Mouse (Mus musculus) testis, adult 2 months (tissue): ENCODE data around the gene Bsdc1. TPM values are rescaled to one million over a fixed set of nuclear protein-coding genes. Genes with fewer than 3 reads are reported as not detected.
"Not testable (repeated sequence)": the region's sequence is repeated elsewhere in the genome, so short reads cannot be mapped to it uniquely, and the experiment has no call there.

Source experiments
- H3K27ac ChIP-seq: fragments of 200-500 bp; 2 replicates; pipeline ENCODE4 v1.5.1; 2012; ENCODE audit warnings: low read depth, low read length; ENCODE audit not compliant: control insufficient read depth, insufficient read depth
- H3K27me3 ChIP-seq: fragments of 200-500 bp; 2 replicates; pipeline ENCODE4 v1.6.1; 2012; ENCODE audit warnings: mild to moderate bottlenecking, low read length, moderate library complexity; ENCODE audit not compliant: control insufficient read depth, insufficient read depth
- H3K36me3 ChIP-seq: fragments of 200-500 bp; 2 replicates; pipeline ENCODE4 v1.6.1; 2012; ENCODE audit warnings: mild to moderate bottlenecking, low read length; ENCODE audit not compliant: control insufficient read depth, insufficient read depth
- H3K4me1 ChIP-seq: fragments of 200-500 bp; 2 replicates; pipeline ENCODE4 v1.6.1; 2012; ENCODE audit warnings: low read length; ENCODE audit not compliant: control insufficient read depth, insufficient read depth
- H3K4me3 ChIP-seq: fragments of 200-500 bp; 2 replicates; pipeline ENCODE4 v1.5.1; 2012; ENCODE audit warnings: low read depth, mild to moderate bottlenecking, low read length, moderate library complexity, mixed read lengths; ENCODE audit not compliant: control insufficient read depth
- CTCF ChIP-seq: fragments of 200-500 bp; IDR thresholded peaks from 2 replicates; pipeline ENCODE4 v1.5.1; 2012; ENCODE audit warnings: low read depth, mild to moderate bottlenecking, inconsistent platforms, low read length, moderate library complexity; ENCODE audit not compliant: control insufficient read depth, insufficient read depth, insufficient replicate concordance
- POLR2A ChIP-seq: fragments of 200-500 bp; IDR thresholded peaks from 2 replicates; pipeline ENCODE4 v1.6.1; 2012; ENCODE audit warnings: low read depth, mild to moderate bottlenecking, inconsistent platforms, low read length, moderate library complexity; ENCODE audit not compliant: control insufficient read depth
- polyA plus RNA-seq: library from polyadenylated mRNA; depleted of rRNA; stranded (reverse); fragments of >200 nt; gene quantifications from 2 replicates; pipeline ENCODE4 v1.2.3, GENCODE M21; 2012; rRNA removed

Gene Bsdc1
- polyA plus RNA-seq, 1 experiment = 38.2 TPM

DNA sequence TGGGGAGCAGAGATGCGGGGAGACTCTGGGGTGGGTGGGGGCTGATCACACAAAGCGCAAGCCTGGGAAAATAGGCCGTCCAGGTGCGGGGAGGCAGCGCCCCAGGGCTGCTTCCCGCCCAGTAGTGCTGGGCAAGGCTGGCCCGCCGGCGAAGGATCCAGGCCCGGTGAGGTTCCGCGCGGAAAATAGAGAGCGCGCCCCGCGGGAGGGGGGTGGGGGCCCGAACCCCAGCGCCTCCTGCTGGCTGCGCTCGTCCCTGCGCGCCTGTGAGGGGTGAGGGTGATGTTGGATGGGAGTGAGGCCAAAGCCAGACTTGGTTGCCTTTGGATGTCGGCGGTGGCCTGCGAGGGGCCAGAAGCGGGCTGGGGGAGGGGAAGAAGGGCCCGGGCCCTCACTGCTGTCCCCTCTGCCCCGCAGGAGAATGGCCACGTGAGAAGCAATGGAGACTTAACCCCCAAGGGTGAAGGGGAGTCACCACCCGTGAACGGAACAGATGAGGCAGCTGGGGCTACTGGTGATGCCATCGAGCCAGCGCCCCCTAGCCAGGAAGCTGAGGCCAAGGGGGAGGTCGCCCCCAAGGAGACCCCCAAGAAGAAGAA is 53.0 kb downstream of the Bsdc1 start:
- no peak overlapping the region for H3K27ac ChIP-seq
- peaks cover 5% of the 10 kb centered on the region for H3K36me3 ChIP-seq
- peaks cover 10% of the 10 kb centered on the region for H3K4me1 ChIP-seq
- peak; percentile 66; the same call in 1 of the 2 replicates for TF ChIP-seq CTCF
- no peak for TF ChIP-seq POLR2A
- peak overlapping the region; percentile 85 for H3K4me3 ChIP-seq
- no peaks in the 10 kb centered on the region for H3K27me3 ChIP-seq

DNA sequence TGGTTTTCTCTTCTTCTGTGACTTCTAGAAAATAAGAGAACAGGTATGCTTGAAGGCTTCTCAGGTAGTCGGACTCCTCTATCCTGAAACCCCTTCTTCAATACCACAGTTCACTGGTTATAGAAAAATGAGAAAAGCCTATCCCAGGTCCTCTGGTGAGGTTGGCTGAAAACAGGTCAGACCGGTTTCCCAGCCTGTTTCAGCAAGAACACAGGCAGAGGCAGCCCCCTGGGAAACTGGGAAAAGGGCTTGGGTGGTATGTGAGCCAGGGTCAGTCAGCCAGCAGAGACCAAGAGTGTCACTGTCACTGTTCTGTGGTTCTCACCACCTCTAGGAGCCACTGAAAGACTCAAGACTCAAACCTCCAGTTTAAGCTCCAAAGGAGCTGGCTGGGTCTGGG is 55.5 kb downstream of the Bsdc1 start:
- H3K27me3 ChIP-seq = no peaks in the 10 kb centered on the region
- no peak for TF ChIP-seq POLR2A
- no peak for TF ChIP-seq CTCF
- peaks cover 10% of the 10 kb centered on the region for H3K4me1 ChIP-seq
- no peak overlapping the region for H3K27ac ChIP-seq
- peaks cover 5% of the 10 kb centered on the region for H3K36me3 ChIP-seq
- H3K4me3 ChIP-seq = no peak overlapping the region

DNA sequence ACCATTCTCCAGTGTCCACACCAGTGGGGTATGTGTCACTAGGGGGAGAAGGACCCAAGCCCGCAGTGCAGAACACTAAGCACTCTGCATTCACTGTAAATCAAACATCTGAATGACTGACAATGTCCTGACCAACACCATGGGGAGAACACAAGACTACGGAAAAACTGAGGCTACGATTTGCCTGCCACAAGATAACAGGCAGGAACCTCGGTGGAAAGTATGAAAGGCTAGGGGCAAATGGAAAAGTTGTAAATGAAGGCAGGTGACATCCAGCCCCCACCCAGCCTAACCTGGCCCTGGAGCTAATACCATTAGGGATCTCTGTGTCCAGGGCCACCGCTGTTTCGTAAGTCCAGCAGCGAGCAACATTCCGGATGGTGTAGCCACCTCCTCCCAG is 57.1 kb downstream of the Bsdc1 start:
- peaks cover 6% of the 10 kb centered on the region for H3K36me3 ChIP-seq
- H3K27ac ChIP-seq = no peak overlapping the region
- no peaks in the 10 kb centered on the region for H3K27me3 ChIP-seq
- peaks cover 3% of the 10 kb centered on the region; the same call in 1 of the 2 replicates for H3K4me1 ChIP-seq
- no peak overlapping the region for H3K4me3 ChIP-seq
- TF ChIP-seq POLR2A (no peak), CTCF (no peak)

DNA sequence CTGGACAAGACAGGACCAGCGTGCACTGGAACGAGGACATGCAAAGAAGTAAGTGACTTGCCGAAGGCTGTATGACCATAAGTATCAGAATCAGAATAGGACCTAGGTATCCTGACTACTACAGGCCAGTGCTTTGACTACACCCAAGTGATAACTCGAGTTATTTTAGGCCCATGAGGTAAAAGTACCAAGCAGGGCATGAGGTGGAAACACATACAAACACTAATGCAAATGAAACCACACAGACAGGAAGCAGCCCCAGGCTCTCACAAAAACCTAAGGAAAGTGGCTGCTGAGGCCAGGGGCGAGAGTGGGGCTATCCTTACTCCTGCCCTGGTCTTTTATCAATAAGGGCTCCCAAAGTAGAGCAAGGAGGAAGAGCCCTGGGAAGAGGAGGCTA is 64.0 kb downstream of the Bsdc1 start:
- H3K36me3 ChIP-seq = peaks cover 3% of the 10 kb centered on the region
- H3K4me3 ChIP-seq = no peak overlapping the region
- H3K27ac ChIP-seq = no peak overlapping the region
- no peaks in the 10 kb centered on the region for H3K4me1 ChIP-seq
- TF ChIP-seq CTCF (no peak), POLR2A (no peak)
- no peaks in the 10 kb centered on the region for H3K27me3 ChIP-seq

DNA sequence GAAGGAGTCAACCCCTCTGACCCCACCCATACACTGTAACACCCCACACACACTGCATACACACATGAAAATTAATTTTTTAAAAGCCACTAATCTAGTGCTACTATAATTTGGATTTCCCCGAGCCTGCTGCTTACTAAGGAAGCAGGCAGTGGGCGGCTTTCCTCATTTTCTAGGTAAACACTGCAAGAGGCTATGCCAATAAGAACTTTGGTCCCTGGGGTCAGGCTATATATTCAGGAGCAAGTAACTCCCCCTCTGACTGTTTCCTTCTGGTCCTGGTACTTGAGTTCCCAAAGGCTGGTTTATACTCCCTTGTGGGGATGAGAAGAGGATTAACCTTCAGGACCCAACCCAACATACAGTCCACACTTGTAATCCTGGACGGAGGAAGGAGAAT is 64.5 kb downstream of the Bsdc1 start:
- Histone ChIP-seq H3K27ac (no peak overlapping the region), H3K4me3 (no peak overlapping the region), H3K36me3 (peaks cover 6% of the 10 kb centered on the region), H3K27me3 (no peaks in the 10 kb centered on the region), H3K4me1 (no peaks in the 10 kb centered on the region)
- TF ChIP-seq CTCF (no peak), POLR2A (no peak)

DNA sequence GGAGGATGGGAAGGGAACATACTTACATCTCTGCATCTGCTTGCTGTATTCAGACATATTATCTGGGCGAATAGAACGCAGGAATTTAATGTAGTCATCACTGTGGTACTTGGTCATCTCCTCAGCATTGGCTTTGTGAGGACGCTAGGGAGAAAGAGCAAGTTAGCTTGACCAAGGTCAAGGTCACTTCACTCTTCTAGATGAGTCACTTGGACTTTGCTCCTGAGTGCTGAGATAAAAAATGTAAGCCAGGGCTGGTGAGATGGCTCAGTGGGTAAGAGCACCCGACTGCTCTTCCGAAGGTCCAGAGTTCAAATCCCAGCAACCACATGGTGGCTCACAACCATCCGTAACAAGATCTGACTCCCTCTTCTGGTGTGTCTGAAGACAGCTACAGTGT is 67.5 kb downstream of the Bsdc1 start:
- not testable (repeated sequence) for H3K4me1 ChIP-seq, H3K27me3 ChIP-seq, H3K36me3 ChIP-seq, H3K4me3 ChIP-seq, H3K27ac ChIP-seq

Other genes starting within 250 kb of the Bsdc1 start
- 1.4 and 2.5 TPM in 2 replicates for gene C77080, start 200.2 kb upstream of the Bsdc1 start, polyA plus RNA-seq
- gene Sync, start 174.0 kb upstream of the Bsdc1 start, polyA plus RNA-seq = 0.36 and 0.40 TPM in 2 replicates
- 46.1 and 51.5 TPM in 2 replicates for gene Rbbp4, start 126.2 kb upstream of the Bsdc1 start, polyA plus RNA-seq
- 19.1 and 20.7 TPM in 2 replicates for gene Zbtb8os, start 125.9 kb upstream of the Bsdc1 start, polyA plus RNA-seq
- gene Zbtb8a, start 83.5 kb upstream of the Bsdc1 start, polyA plus RNA-seq = 4.6 and 5.6 TPM in 2 replicates
- gene Zbtb8b, start 20.7 kb upstream of the Bsdc1 start, polyA plus RNA-seq = 1.0 and 1.3 TPM in 2 replicates
- gene Tssk3, start 29.4 kb downstream of the Bsdc1 start, polyA plus RNA-seq = 252 and 267 TPM in 2 replicates
- 945 and 1,232 TPM in 2 replicates for gene Fam229a, start 29.6 kb downstream of the Bsdc1 start, polyA plus RNA-seq
- 55.6 and 69.9 TPM in 2 replicates for gene Marcksl1, start 52.0 kb downstream of the Bsdc1 start, polyA plus RNA-seq
- gene Hdac1, start 81.1 kb downstream of the Bsdc1 start, polyA plus RNA-seq = 123 and 132 TPM in 2 replicates
- 1.8 and 2.5 TPM in 2 replicates for gene Lck, start 112.1 kb downstream of the Bsdc1 start, polyA plus RNA-seq
- 0.19 TPM in 1 of 2 replicates, not detected in the other for gene Fam167b, start 117.0 kb downstream of the Bsdc1 start, polyA plus RNA-seq
- 204 and 221 TPM in 2 replicates for gene Eif3i, start 139.1 kb downstream of the Bsdc1 start, polyA plus RNA-seq
- gene Tmem234, start 139.1 kb downstream of the Bsdc1 start, polyA plus RNA-seq = 50.1 and 56.2 TPM in 2 replicates
- gene Dcdc2b, start 152.7 kb downstream of the Bsdc1 start, polyA plus RNA-seq = 15.5 and 19.4 TPM in 2 replicates
- 45.7 and 46.2 TPM in 2 replicates for gene Iqcc, start 157.5 kb downstream of the Bsdc1 start, polyA plus RNA-seq
- gene Ccdc28b, start 162.4 kb downstream of the Bsdc1 start, polyA plus RNA-seq = 13.8 and 14.1 TPM in 2 replicates
- gene Txlna, start 179.5 kb downstream of the Bsdc1 start, polyA plus RNA-seq = 15.3 and 15.9 TPM in 2 replicates
- gene Kpna6, start 211.2 kb downstream of the Bsdc1 start, polyA plus RNA-seq = 140 and 143 TPM in 2 replicates
- 273 and 283 TPM in 2 replicates for gene Tmem39b, start 235.3 kb downstream of the Bsdc1 start, polyA plus RNA-seq